In the genomic region with DNA sequence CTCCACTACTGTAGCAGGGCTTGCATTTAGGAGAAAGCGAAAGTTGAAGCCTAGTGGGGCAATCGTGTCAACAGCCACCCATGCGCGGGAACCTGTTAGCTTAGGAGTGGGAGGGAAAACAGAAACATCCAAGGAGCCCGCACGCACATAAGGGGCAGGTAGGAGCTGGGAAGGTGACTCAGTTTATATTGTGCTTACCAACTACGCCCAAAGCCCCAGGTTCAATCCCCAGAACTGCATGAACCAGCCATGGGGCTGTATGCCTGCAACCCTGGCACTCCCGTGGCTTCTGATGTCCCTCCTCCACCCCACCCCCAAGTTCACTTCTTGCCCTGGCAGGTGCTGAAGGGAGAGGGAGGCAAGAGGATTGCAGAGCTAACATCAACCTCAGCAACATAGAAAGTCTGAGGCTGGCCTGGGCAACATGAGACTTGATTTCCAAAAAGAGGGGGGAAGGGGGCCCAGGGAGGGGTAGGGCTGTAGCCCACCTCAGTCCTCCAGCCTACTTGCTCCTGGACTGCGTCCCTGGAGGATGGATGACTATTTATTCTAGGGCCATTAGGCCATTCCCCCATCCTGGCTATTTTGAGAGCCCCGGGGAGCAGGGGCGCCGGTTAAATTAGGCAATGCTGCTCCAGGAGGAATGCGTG, we compare ENCODE assay signal across 16 mouse cellular contexts. TPM values are rescaled to one million over a fixed set of nuclear protein-coding genes. Genes with fewer than 3 reads are reported as not detected.
DNase-seq lines count a peak whose midpoint lies in the region; ATAC-seq and TF ChIP-seq lines count a peak whose summit lies in the region.
"Had no signal": no experiment of that assay in that cellular context is flagged by ENCODE, and none has a peak within 500 bp of the region (broad histone marks: within the 10 kb centered on the region; RNA-seq: fewer than 3 reads in every experiment).

No protein-coding gene starts in this region.

- no peaks in the 10 kb centered on the region for H3K36me3 ChIP-seq in kidney, postnatal 0 days (ENCODE audit: insufficient read depth, low read length)
- H3K36me3 ChIP-seq in heart, postnatal 0 days (replicated peaks; ENCODE audit: control insufficient read depth, insufficient read depth, low read length), result no peaks in the 10 kb centered on the region
- H3K36me3 ChIP-seq in myocyte (ENCODE audit: control insufficient read depth, insufficient read depth), result no peaks in the 10 kb centered on the region
- H3K36me3 ChIP-seq: hindbrain, embryonic 15.5 days had no signal

- no peaks in the 10 kb centered on the region for H3K27me3 ChIP-seq in kidney, postnatal 0 days (ENCODE audit: insufficient read depth, low read length)
- no peaks in the 10 kb centered on the region for H3K27me3 ChIP-seq in heart, postnatal 0 days (ENCODE audit: control insufficient read depth, insufficient read depth, low read length)
- no peaks in the 10 kb centered on the region for H3K27me3 ChIP-seq in myocyte (ENCODE audit: control insufficient read depth, insufficient read depth, insufficient read length)
- H3K27me3 ChIP-seq: forebrain, embryonic 13.5 days; hindbrain, embryonic 15.5 days; Patski had no signal

- H3K4me2 ChIP-seq in kidney, postnatal 0 days (ENCODE audit: low read length), result peak overlapping the region; percentile 22
- 0 out of 2 replicates have a peak overlapping the region, but pooled peaks have one; percentile 3 for H3K4me2 ChIP-seq in heart, postnatal 0 days (ENCODE audit: low read depth, low read length)
- peak overlapping the region; percentile 55 for H3K4me2 ChIP-seq in myocyte (ENCODE audit: low read depth)
- H3K4me2 ChIP-seq: forebrain, embryonic 13.5 days; hindbrain, embryonic 15.5 days had no signal

- WGBS in kidney, postnatal 0 days, result 39% methylated on average over 13 of the region's 13 CpGs
- 41% methylated on average over 13 of the region's 13 CpGs for WGBS in heart, postnatal 0 days

- ATAC-seq in kidney, postnatal 0 days (replicated peaks; ENCODE audit: low FRiP score, low read depth), result no peak
- ATAC-seq in heart, postnatal 0 days (ENCODE audit: insufficient read depth, low read depth), result no peak
- ATAC-seq: forebrain, embryonic 13.5 days had no signal

- peaks cover 81% of the 10 kb centered on the region for H3K79me2 ChIP-seq in myocyte (ENCODE audit: control insufficient read depth, insufficient read depth)

- peaks cover 71% of the 10 kb centered on the region for H3K4me1 ChIP-seq in kidney, postnatal 0 days (replicated peaks; ENCODE audit: insufficient read depth, low read length)
- H3K4me1 ChIP-seq in heart, postnatal 0 days (ENCODE audit: control insufficient read depth, insufficient read depth), result peaks cover 92% of the 10 kb centered on the region

- H3K9me3 ChIP-seq in kidney, postnatal 0 days (replicated peaks; ENCODE audit: low read length), result no peaks in the 10 kb centered on the region
- no peaks in the 10 kb centered on the region for H3K9me3 ChIP-seq in heart, postnatal 0 days (replicated peaks; ENCODE audit: control insufficient read depth, low read length)
- H3K9me3 ChIP-seq: forebrain, embryonic 13.5 days; hindbrain, embryonic 15.5 days had no signal

- DNase-seq in gastrocnemius, adult 2 months, result peak; percentile 72
- DNase-seq in gastrocnemius, postnatal 14 days, result no peak
- no peak for DNase-seq in kidney, postnatal 0 days (ENCODE audit: low spot score)
- no peak for DNase-seq in kidney, adult 9 months
- no peak for DNase-seq in heart, postnatal 0 days (ENCODE audit: low spot score)
- no peak for DNase-seq in frontal cortex, postnatal 14 days (ENCODE audit: low spot score in 2 of 2)
- no peak for DNase-seq in frontal cortex, postnatal 36 days (ENCODE audit: low spot score in 2 of 2)
- DNase-seq: adrenal gland, postnatal 36 days; B cell, adult 2 months; cerebellum, postnatal 14 days; lung, postnatal 36 days had no signal

- no peak overlapping the region for H3K9ac ChIP-seq in kidney, postnatal 0 days (ENCODE audit: low read depth, low read length)
- peak overlapping the region; percentile 28; the same call in 1 of the 2 replicates for H3K9ac ChIP-seq in heart, postnatal 0 days (replicated peaks; ENCODE audit: low read depth, low read length)
- H3K9ac ChIP-seq: forebrain, embryonic 13.5 days; hindbrain, embryonic 15.5 days had no signal

- peak overlapping the region; percentile 41 for H3K4me3 ChIP-seq in gastrocnemius, adult 2 months
- no peak overlapping the region for H3K4me3 ChIP-seq in kidney, postnatal 0 days (replicated peaks; ENCODE audit: low read depth, low read length)
- no peak overlapping the region for H3K4me3 ChIP-seq in heart, postnatal 0 days (ENCODE audit: low read depth, low read length)
- H3K4me3 ChIP-seq in myocyte, result no peak overlapping the region
- H3K4me3 ChIP-seq: forebrain, embryonic 13.5 days; hindbrain, embryonic 15.5 days had no signal

- no peak for TF ChIP-seq EP300 in heart, postnatal 0 days (IDR thresholded peaks at IDR 0.05; ENCODE audit: low read depth)

- H3ac ChIP-seq in myocyte (ENCODE audit: control insufficient read depth, insufficient read length), result no peak overlapping the region

- peak overlapping the region; percentile 96 for H3K27ac ChIP-seq in gastrocnemius, adult 2 months
- H3K27ac ChIP-seq in kidney, postnatal 0 days, result peak overlapping the region; percentile 95
- peak overlapping the region; percentile 77 for H3K27ac ChIP-seq in heart, postnatal 0 days (ENCODE audit: low read depth)
- H3K27ac ChIP-seq: forebrain, embryonic 13.5 days; hindbrain, embryonic 15.5 days had no signal

- no peak for TF ChIP-seq POLR2A in myocyte (IDR thresholded peaks at IDR 0.05; ENCODE audit: insufficient read length, low read depth)

- intact Hi-C loops in gastrocnemius, adult 2 months (cut with DNase I), result no loop called here
- intact Hi-C loops in gastrocnemius, postnatal 14 days (cut with DNase I; ENCODE audit: low total_unique reads), result no loop called here

- no peak for TF ChIP-seq CTCF in gastrocnemius, adult 2 months (IDR thresholded peaks at IDR 0.05)
- no peak for TF ChIP-seq CTCF in kidney, postnatal 0 days (IDR thresholded peaks at IDR 0.05; ENCODE audit: low read depth)
- no peak for TF ChIP-seq CTCF in heart, postnatal 0 days (IDR thresholded peaks at IDR 0.05; ENCODE audit: low read depth)

TF ChIP-seq in myocyte, 11 proteins besides CTCF, POLR2A, EP300 and RAD21:
- TF ChIP-seq MYOD1 (IDR thresholded peaks at IDR 0.05; ENCODE audit: control insufficient read depth in 1 of 3, insufficient read length in 2 of 3, low read depth in 2 of 3), result peak in 1 of 3 experiments; percentile 3
- TF ChIP-seq CEBPB (IDR thresholded peaks at IDR 0.05; ENCODE audit: insufficient read depth, poor library complexity, severe bottlenecking), result no peak

RNA-seq across cellular contexts. Expression of gene Hspg2, which starts 12.9 kb away (rescaled TPM):
- 10 to 100 TPM; 55.2 to 77.5 TPM for total RNA-seq in gastrocnemius, adult 2 months (2021)
- total RNA-seq in gastrocnemius, postnatal 14 days (2021), result 100 to 1,000 TPM; 193 to 224 TPM
- 31.3 and 34.0 TPM in 2 replicates for polyA plus RNA-seq in kidney, postnatal 0 days (2015; fragmentation: Nextera tagmentation; extraction: Ambion mirVana)
- total RNA-seq in heart, postnatal 0 days (2014; rRNA removed; ENCODE audit: low replicate concordance), result 473 and 516 TPM in 2 replicates
- polyA plus RNA-seq in heart, postnatal 0 days (2015; fragmentation: Nextera tagmentation; extraction: Ambion mirVana), result 41.2 and 42.4 TPM in 2 replicates
- 209 TPM for polyA plus RNA-seq in myocyte (2012; fragmentation: generic; extraction: Trizol)

RNA-seq across cellular contexts. Expression of gene 1700013G24Rik, which starts 28.4 kb away (rescaled TPM):
- total RNA-seq in gastrocnemius, adult 2 months (2021), result not detected
- not detected for total RNA-seq in gastrocnemius, postnatal 14 days (2021)
- polyA plus RNA-seq in kidney, postnatal 0 days (2015; fragmentation: Nextera tagmentation; extraction: Ambion mirVana), result not detected in 2 replicates
- not detected in 2 replicates for total RNA-seq in heart, postnatal 0 days (2014; rRNA removed; ENCODE audit: low replicate concordance)
- not detected in 2 replicates for polyA plus RNA-seq in heart, postnatal 0 days (2015; fragmentation: Nextera tagmentation; extraction: Ambion mirVana)
- polyA plus RNA-seq in myocyte (2012; fragmentation: generic; extraction: Trizol), result 0.55 TPM
- total RNA-seq: adrenal gland, postnatal 36 days; layer of hippocampus, postnatal 14 days had no signal
- polyA plus RNA-seq: forebrain, embryonic 13.5 days; hindbrain, embryonic 15.5 days; Patski had no signal

RNA-seq across cellular contexts. Expression of gene Cela3b, which starts 51.2 kb away (rescaled TPM):
- total RNA-seq in gastrocnemius, adult 2 months (2021), result not detected
- not detected for total RNA-seq in gastrocnemius, postnatal 14 days (2021)
- polyA plus RNA-seq in kidney, postnatal 0 days (2015; fragmentation: Nextera tagmentation; extraction: Ambion mirVana), result not detected in 2 replicates
- total RNA-seq in heart, postnatal 0 days (2014; rRNA removed; ENCODE audit: low replicate concordance), result not detected in 2 replicates
- polyA plus RNA-seq in heart, postnatal 0 days (2015; fragmentation: Nextera tagmentation; extraction: Ambion mirVana), result not detected in 2 replicates
- polyA plus RNA-seq in myocyte (2012; fragmentation: generic; extraction: Trizol), result 0.38 TPM
- total RNA-seq: adrenal gland, postnatal 36 days; layer of hippocampus, postnatal 14 days had no signal
- polyA plus RNA-seq: forebrain, embryonic 13.5 days; hindbrain, embryonic 15.5 days; Patski had no signal

Comparison
In these comparisons a context has a peak if more than half of its experiments do, and no peak if none do; other contexts are left out.
1. H3K4me2 ChIP-seq: peak in every context shown above with its lines; median percentile 55 in myocyte; 22 in kidney, postnatal 0 days; 3 in heart, postnatal 0 days.